Mouse (Mus musculus): ENCODE measurements at regions not wholly inside any gene's neighbourhood (a gene's known extent, or its start where the extent isn't known, plus 50 kb on each side); places are given as distances from the start of the nearest gene placed in this dataset.

- DNase-seq (ENCODE audit: low spot score) (no peak), ATAC-seq (ENCODE audit: low FRiP score) (no peak)
- H3K36me3 ChIP-seq (ENCODE audit: insufficient read depth, low read length), result no peaks in the 10 kb centered on the region
- H3K9me3 ChIP-seq (ENCODE audit: low read length), result no peaks in the 10 kb centered on the region
- TF ChIP-seq CTCF (IDR thresholded peaks at IDR 0.05), result no peak
- no peak overlapping the region for H3K9ac ChIP-seq (replicated peaks; ENCODE audit: low read length, poor library complexity, severe bottlenecking)
- no peaks in the 10 kb centered on the region for H3K4me1 ChIP-seq (ENCODE audit: insufficient read depth, low read length)
- H3K27ac ChIP-seq (ENCODE audit: low read depth, low read length), result no peak overlapping the region
- no peak overlapping the region for H3K4me2 ChIP-seq (ENCODE audit: low read depth, low read length, poor library complexity, severe bottlenecking)
- WGBS, result 67% methylated on average over 4 of the region's 4 CpGs
- no peaks in the 10 kb centered on the region for H3K27me3 ChIP-seq (ENCODE audit: insufficient read depth, low read length)
- H3K4me3 ChIP-seq (ENCODE audit: low read depth, low read length), result no peak overlapping the region
These were observed 76.7 kb downstream of the Plk2 start for GRCm38 (mm10) chr13:110471526-110471925.

GRCm38 (mm10) chr13:110477709-110478108 is 82.9 kb downstream of the Plk2 start:
- H3K4me1 ChIP-seq (ENCODE audit: insufficient read depth, low read length), result no peaks in the 10 kb centered on the region
- TF ChIP-seq CTCF (IDR thresholded peaks at IDR 0.05), result no peak
- H3K36me3 ChIP-seq (ENCODE audit: insufficient read depth, low read length), result no peaks in the 10 kb centered on the region
- no peaks in the 10 kb centered on the region for H3K9me3 ChIP-seq (ENCODE audit: low read length)
- no peak overlapping the region for H3K9ac ChIP-seq (replicated peaks; ENCODE audit: low read length, poor library complexity, severe bottlenecking)
- no peak overlapping the region for H3K27ac ChIP-seq (ENCODE audit: low read depth, low read length)
- H3K4me2 ChIP-seq (ENCODE audit: low read depth, low read length, poor library complexity, severe bottlenecking), result no peak overlapping the region
- H3K4me3 ChIP-seq (ENCODE audit: low read depth, low read length), result no peak overlapping the region
- no peak for DNase-seq (ENCODE audit: low spot score)
- H3K27me3 ChIP-seq (ENCODE audit: insufficient read depth, low read length), result no peaks in the 10 kb centered on the region
- WGBS, result 91% methylated on average over 5 of the region's 5 CpGs
- no peak for ATAC-seq (ENCODE audit: low FRiP score)

- Histone ChIP-seq H3K36me3 (ENCODE audit: insufficient read depth, low read length) (no peaks in the 10 kb centered on the region), H3K9ac (replicated peaks; ENCODE audit: low read length, poor library complexity, severe bottlenecking) (no peak overlapping the region), H3K4me3 (ENCODE audit: low read depth, low read length) (no peak overlapping the region), H3K4me2 (ENCODE audit: low read depth, low read length, poor library complexity, severe bottlenecking) (no peak overlapping the region), H3K9me3 (ENCODE audit: low read length) (no peaks in the 10 kb centered on the region), H3K4me1 (ENCODE audit: insufficient read depth, low read length) (no peaks in the 10 kb centered on the region), H3K27ac (ENCODE audit: low read depth, low read length) (no peak overlapping the region), H3K27me3 (ENCODE audit: insufficient read depth, low read length) (no peaks in the 10 kb centered on the region)
- DNase-seq (ENCODE audit: low spot score) (no peak), ATAC-seq (ENCODE audit: low FRiP score) (no peak)
- no peak for TF ChIP-seq CTCF (IDR thresholded peaks at IDR 0.05)
- 96% methylated on average over 5 of the region's 6 CpGs for WGBS
These were observed 89.6 kb downstream of the Plk2 start for GRCm38 (mm10) chr13:110484358-110484940.

- Histone ChIP-seq H3K4me3 (ENCODE audit: low read depth, low read length) (no peak overlapping the region), H3K9me3 (ENCODE audit: low read length) (no peaks in the 10 kb centered on the region), H3K27me3 (ENCODE audit: insufficient read depth, low read length) (no peaks in the 10 kb centered on the region), H3K27ac (ENCODE audit: low read depth, low read length) (no peak overlapping the region), H3K4me1 (ENCODE audit: insufficient read depth, low read length) (no peaks in the 10 kb centered on the region), H3K4me2 (ENCODE audit: low read depth, low read length, poor library complexity, severe bottlenecking) (no peak overlapping the region), H3K9ac (replicated peaks; ENCODE audit: low read length, poor library complexity, severe bottlenecking) (no peak overlapping the region), H3K36me3 (ENCODE audit: insufficient read depth, low read length) (no peaks in the 10 kb centered on the region)
- TF ChIP-seq CTCF (IDR thresholded peaks at IDR 0.05), result no peak
- 92% methylated on average over 1 of the region's 1 CpGs for WGBS
- DNase-seq (ENCODE audit: low spot score), result no peak
- no peak for ATAC-seq (ENCODE audit: low FRiP score)
These were observed 90.7 kb downstream of the Plk2 start for GRCm38 (mm10) chr13:110485515-110485914.

DNA sequence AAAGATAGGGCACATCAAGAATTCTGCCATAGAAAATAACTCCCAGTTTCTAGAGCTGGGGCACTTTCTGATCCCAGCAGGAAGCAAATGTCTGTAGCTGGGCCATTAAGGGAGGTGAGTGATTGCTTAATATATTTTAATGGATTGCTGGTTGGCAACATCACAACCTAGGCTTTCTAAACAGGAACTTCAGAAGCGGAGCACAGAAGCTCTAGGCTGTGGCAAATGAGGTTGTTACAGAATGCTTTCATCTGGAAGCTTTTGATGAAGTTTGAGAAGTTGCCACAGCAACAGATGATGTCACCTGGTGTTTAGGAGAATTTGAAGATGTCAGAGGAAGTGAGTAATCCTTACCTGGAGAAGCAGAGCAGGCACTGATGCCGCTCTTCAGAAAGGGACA is 95.3 kb downstream of the Plk2 start:
- no peaks in the 10 kb centered on the region for H3K9me3 ChIP-seq (ENCODE audit: low read length)
- H3K27ac ChIP-seq (ENCODE audit: low read depth, low read length), result no peak overlapping the region
- no peaks in the 10 kb centered on the region for H3K27me3 ChIP-seq (ENCODE audit: insufficient read depth, low read length)
- no peak overlapping the region for H3K9ac ChIP-seq (replicated peaks; ENCODE audit: low read length, poor library complexity, severe bottlenecking)
- H3K4me3 ChIP-seq (ENCODE audit: low read depth, low read length), result no peak overlapping the region
- H3K4me2 ChIP-seq (ENCODE audit: low read depth, low read length, poor library complexity, severe bottlenecking), result no peak overlapping the region
- no peak for ATAC-seq (ENCODE audit: low FRiP score)
- TF ChIP-seq CTCF (IDR thresholded peaks at IDR 0.05), result no peak
- peak; percentile 5 for DNase-seq (ENCODE audit: low spot score)
- 81% methylated on average over 2 of the region's 2 CpGs for WGBS
- no peaks in the 10 kb centered on the region for H3K4me1 ChIP-seq (ENCODE audit: insufficient read depth, low read length)
- H3K36me3 ChIP-seq (ENCODE audit: insufficient read depth, low read length), result no peaks in the 10 kb centered on the region

DNA sequence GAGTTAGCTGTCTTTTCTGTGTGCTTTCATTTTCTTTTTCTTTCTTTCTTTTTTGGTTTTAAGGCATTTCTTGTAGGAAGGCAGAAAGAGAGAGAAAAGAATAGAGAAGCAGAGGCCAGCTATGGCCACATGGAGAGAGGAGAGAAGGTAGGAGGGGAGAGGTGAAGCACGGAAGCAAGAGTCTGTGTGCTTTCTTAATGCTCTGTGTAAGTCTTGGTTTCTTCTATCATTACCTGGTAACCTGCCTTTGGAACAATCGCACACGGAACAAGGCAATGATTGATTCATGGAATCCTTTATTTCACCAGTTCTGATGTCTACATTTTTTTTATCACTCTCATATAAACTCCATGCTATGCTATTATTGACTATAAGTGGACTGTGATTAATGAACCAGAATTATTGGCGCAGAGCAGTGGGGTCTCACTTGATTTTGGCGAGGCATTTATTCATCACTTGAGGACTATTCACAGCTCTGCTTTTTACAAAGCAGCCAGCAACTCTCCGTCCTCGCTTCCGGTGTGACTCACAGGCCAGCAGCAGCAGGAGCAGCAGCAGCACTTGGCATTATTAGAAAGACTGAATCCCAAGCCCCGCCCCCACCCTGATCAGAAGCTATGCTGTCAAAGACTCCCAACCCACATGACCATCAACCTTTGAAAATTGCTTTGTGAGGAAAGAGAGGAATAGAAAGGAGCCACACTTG is 97.6 kb downstream of the Plk2 start:
- TF ChIP-seq CTCF (IDR thresholded peaks at IDR 0.05), result no peak
- H3K9ac ChIP-seq (replicated peaks; ENCODE audit: low read length, poor library complexity, severe bottlenecking), result no peak overlapping the region
- H3K4me2 ChIP-seq (ENCODE audit: low read depth, low read length, poor library complexity, severe bottlenecking), result peak overlapping the region; percentile 0; the same call in 1 of the 2 replicates
- H3K27me3 ChIP-seq (ENCODE audit: insufficient read depth, low read length), result no peaks in the 10 kb centered on the region
- no peak overlapping the region for H3K4me3 ChIP-seq (ENCODE audit: low read depth, low read length)
- H3K9me3 ChIP-seq (ENCODE audit: low read length), result no peaks in the 10 kb centered on the region
- peak; percentile 85 for DNase-seq (ENCODE audit: low spot score)
- no peaks in the 10 kb centered on the region for H3K4me1 ChIP-seq (ENCODE audit: insufficient read depth, low read length)
- WGBS, result 24% methylated on average over 9 of the region's 9 CpGs
- no peaks in the 10 kb centered on the region for H3K36me3 ChIP-seq (ENCODE audit: insufficient read depth, low read length)
- ATAC-seq (ENCODE audit: low FRiP score), result peak; percentile 89
- H3K27ac ChIP-seq (ENCODE audit: low read depth, low read length), result 0 out of 2 replicates have a peak overlapping the region, but pooled peaks have one; percentile 19
